Comparison of ENCODE assay signal across 9 mouse cellular contexts in the genomic region with DNA sequence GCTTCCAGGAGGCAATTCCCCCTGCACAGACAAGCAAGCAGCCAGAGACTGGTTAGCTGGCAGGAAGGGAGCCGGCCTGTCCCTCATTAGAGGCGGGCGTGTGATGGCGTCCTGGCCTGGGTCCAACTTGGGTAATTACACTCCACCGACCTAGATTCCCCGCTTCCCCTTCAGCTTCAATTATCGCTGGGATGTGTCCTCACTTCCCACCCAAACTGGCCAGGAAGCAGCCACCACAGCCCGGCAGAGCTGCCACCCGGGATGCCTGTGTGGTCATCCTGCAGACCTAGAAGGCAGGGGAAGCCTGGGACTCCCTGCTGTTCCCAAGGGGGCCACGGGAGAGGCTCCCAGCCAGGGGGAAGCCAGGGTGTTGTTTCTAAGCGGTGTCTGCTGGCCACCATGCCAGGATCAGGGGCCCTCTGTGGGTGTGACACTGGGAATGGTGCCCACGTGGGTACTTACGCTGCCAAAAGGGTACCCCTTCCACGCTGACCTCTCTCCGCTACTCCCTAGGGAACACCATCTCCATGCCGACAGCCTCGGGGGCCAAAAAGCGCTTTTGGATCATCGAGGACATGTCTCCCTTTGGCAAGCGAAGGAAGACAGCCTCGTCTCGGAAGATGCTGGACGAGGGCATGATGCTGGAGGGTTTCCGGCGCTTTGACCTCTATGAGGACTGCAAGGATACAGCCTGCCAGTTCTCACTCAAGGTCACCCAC.
DNase-seq lines count a peak whose midpoint lies in the region; ATAC-seq and TF ChIP-seq lines count a peak whose summit lies in the region.
"Had no signal": no experiment of that assay in that cellular context is flagged by ENCODE, and none has a peak within 500 bp of the region (broad histone marks: within the 10 kb centered on the region; RNA-seq: fewer than 3 reads in every experiment).

No protein-coding gene starts in this region.

- H3K4me3 ChIP-seq in embryonic facial prominence, embryonic 11.5 days (ENCODE audit: low read depth, low read length) = no peak overlapping the region
- H3K4me3 ChIP-seq in intestine, embryonic 16.5 days (ENCODE audit: low read length) = no peak overlapping the region
- H3K4me3 ChIP-seq in limb, embryonic 14.5 days (replicated peaks; ENCODE audit: low read length) = peak overlapping the region; percentile 32

- H3K4me2 ChIP-seq in embryonic facial prominence, embryonic 11.5 days (ENCODE audit: low read depth, low read length) = no peak overlapping the region; the same call in 1 of the 2 replicates
- no peak overlapping the region for H3K4me2 ChIP-seq in intestine, embryonic 16.5 days (ENCODE audit: low read depth, low read length)
- peak overlapping the region; percentile 58 for H3K4me2 ChIP-seq in limb, embryonic 14.5 days (replicated peaks; ENCODE audit: low read depth, low read length, severe bottlenecking)

- H3K36me3 ChIP-seq in embryonic facial prominence, embryonic 11.5 days (replicated peaks; ENCODE audit: control insufficient read depth, insufficient read depth, low read depth, low read length) = no peaks in the 10 kb centered on the region
- no peaks in the 10 kb centered on the region for H3K36me3 ChIP-seq in intestine, embryonic 16.5 days (ENCODE audit: control insufficient read depth, insufficient read depth, low read length)
- H3K36me3 ChIP-seq in limb, embryonic 14.5 days (ENCODE audit: control insufficient read depth, insufficient read depth, low read length) = no peaks in the 10 kb centered on the region

- TF ChIP-seq POLR2A in limb, embryonic 14.5 days (IDR thresholded peaks at IDR 0.05; ENCODE audit: borderline replicate concordance, extremely low read depth, insufficient read depth, insufficient read length) = no peak

- peak; percentile 46 for DNase-seq in adrenal gland, adult 2 months
- no peak for DNase-seq in adrenal gland, adult 8-10 months
- DNase-seq in embryonic facial prominence, embryonic 11.5 days (ENCODE audit: low spot score) = peak; percentile 79
- DNase-seq in heart, adult 18-20 months = peak; percentile 76 to 83
- DNase-seq in limb, embryonic 14.5 days (ENCODE audit: low spot score) = peak; percentile 61
- DNase-seq in right cerebral cortex, adult 18-20 months = peak; percentile 71
- DNase-seq in urinary bladder, postnatal 4 days (ENCODE audit: low spot score in 2 of 2) = no peak

- 33% methylated on average over 25 of the region's 25 CpGs for WGBS in embryonic facial prominence, embryonic 11.5 days
- 53% methylated on average over 25 of the region's 25 CpGs for WGBS in intestine, embryonic 16.5 days
- 26% methylated on average over 25 of the region's 25 CpGs for WGBS in limb, embryonic 14.5 days

- H3K4me1 ChIP-seq in embryonic facial prominence, embryonic 11.5 days (ENCODE audit: control insufficient read depth, insufficient read depth, low read length) = peaks cover 21% of the 10 kb centered on the region
- H3K4me1 ChIP-seq in intestine, embryonic 16.5 days (ENCODE audit: control insufficient read depth, insufficient read depth, low read length) = peaks cover 38% of the 10 kb centered on the region
- peaks cover 25% of the 10 kb centered on the region for H3K4me1 ChIP-seq in limb, embryonic 14.5 days (ENCODE audit: control insufficient read depth, insufficient read depth, low read length)

- H3K27me3 ChIP-seq in embryonic facial prominence, embryonic 11.5 days (ENCODE audit: control insufficient read depth, insufficient read depth, low read length) = peaks cover 44% of the 10 kb centered on the region
- peaks cover 26% of the 10 kb centered on the region for H3K27me3 ChIP-seq in intestine, embryonic 16.5 days (replicated peaks; ENCODE audit: control insufficient read depth, insufficient read depth, low read length)
- peaks cover 65% of the 10 kb centered on the region for H3K27me3 ChIP-seq in limb, embryonic 14.5 days (ENCODE audit: control insufficient read depth, insufficient read depth, low read length)

- 0 out of 2 replicates have a peak, but pooled peaks have one; percentile 9 for ATAC-seq in embryonic facial prominence, embryonic 11.5 days (replicated peaks; ENCODE audit: insufficient number of reproducible peaks, low FRiP score, low TSS enrichment, low read depth)
- peak; percentile 37 for ATAC-seq in intestine, embryonic 16.5 days
- ATAC-seq in limb, embryonic 14.5 days (ENCODE audit: low FRiP score, low read depth) = 0 out of 2 replicates have a peak, but pooled peaks have one; percentile 4

- no peak overlapping the region for H3K9ac ChIP-seq in embryonic facial prominence, embryonic 11.5 days (replicated peaks; ENCODE audit: low read length)
- H3K9ac ChIP-seq in intestine, embryonic 16.5 days (ENCODE audit: low read depth, low read length) = peak overlapping the region; percentile 10; the same call in 1 of the 2 replicates
- H3K9ac ChIP-seq in limb, embryonic 14.5 days (ENCODE audit: low read depth, low read length, severe bottlenecking) = no peak overlapping the region

- no peaks in the 10 kb centered on the region for H3K9me3 ChIP-seq in embryonic facial prominence, embryonic 11.5 days (replicated peaks; ENCODE audit: control insufficient read depth, low read length)
- no peaks in the 10 kb centered on the region for H3K9me3 ChIP-seq in intestine, embryonic 16.5 days (ENCODE audit: control insufficient read depth, low read length)
- H3K9me3 ChIP-seq in limb, embryonic 14.5 days (ENCODE audit: control insufficient read depth, low read length) = no peaks in the 10 kb centered on the region
- H3K9me3 ChIP-seq: megakaryocyte, embryonic 14.5 days had no signal

- no peak overlapping the region for H3K27ac ChIP-seq in embryonic facial prominence, embryonic 11.5 days (replicated peaks; ENCODE audit: low read depth, low read length)
- peak overlapping the region; percentile 48 for H3K27ac ChIP-seq in intestine, embryonic 16.5 days (ENCODE audit: low read length)
- no peak overlapping the region for H3K27ac ChIP-seq in limb, embryonic 14.5 days (replicated peaks; ENCODE audit: low read depth, low read length)

Comparison
In these comparisons a context has a peak if more than half of its experiments do, and no peak if none do; other contexts are left out.
1. DNase-seq: peak in adrenal gland, adult 2 months (single experiment), embryonic facial prominence, embryonic 11.5 days (single experiment), heart, adult 18-20 months (2 of 2), limb, embryonic 14.5 days (single experiment) and right cerebral cortex, adult 18-20 months (single experiment); none in adrenal gland, adult 8-10 months (single experiment) and urinary bladder, postnatal 4 days (0 of 2).
2. Peak in every context shown above with its lines, with median percentiles within 50 percentile points of each other: ATAC-seq.